Mouse (Mus musculus): Measurements from ENCODE around the gene Fcamr. TPM values are rescaled to one million over a fixed set of nuclear protein-coding genes. Genes with fewer than 3 reads are reported as not detected.

The Fcamr gene
- polyA plus RNA-seq, 1 experiment from 2014 or later = 0.17 TPM

GRCm38 (mm10) chr1:130811316-130811715 lies 10.6 kb downstream of the Fcamr start:
- 77% methylated on average over 17 of the region's 17 CpGs for WGBS
- no peak overlapping the region for H3K27ac ChIP-seq (ENCODE audit: low read depth, low read length)
- ATAC-seq = no peak

GRCm38 (mm10) chr1:130819737-130820136 lies 19.0 kb downstream of the Fcamr start:
- Histone ChIP-seq H3K4me3 (ENCODE audit: low read depth, low read length) (no peak overlapping the region), H3K9ac (ENCODE audit: low read depth, low read length) (no peak overlapping the region), H3K4me2 (replicated peaks; ENCODE audit: low read depth) (no peak overlapping the region), H3K27ac (ENCODE audit: low read depth, low read length) (0 out of 2 replicates have a peak overlapping the region, but pooled peaks have one; percentile 22), H3K4me1 (replicated peaks; ENCODE audit: control insufficient read depth, insufficient read depth, low read length) (0 out of 2 replicates have a peak, but pooled peaks cover 6% of the 10 kb centered on the region), H3K27me3 (replicated peaks; ENCODE audit: control insufficient read depth, insufficient read depth, low read length) (no peaks in the 10 kb centered on the region), H3K36me3 (ENCODE audit: control insufficient read depth, insufficient read depth) (no peaks in the 10 kb centered on the region), H3K9me3 (ENCODE audit: control insufficient read depth) (no peaks in the 10 kb centered on the region)
- no peak for ATAC-seq
- WGBS = 83% methylated on average over 1 of the region's 1 CpGs
- TF ChIP-seq CTCF (IDR thresholded peaks at IDR 0.05; ENCODE audit: low read depth) = no peak

More at GRCm38 (mm10) chr1:130811316-130811715, 10.6 kb downstream of the Fcamr start:
- no peak overlapping the region for H3K4me3 ChIP-seq (ENCODE audit: low read depth, low read length)
- no peak overlapping the region for H3K9ac ChIP-seq (ENCODE audit: low read depth, low read length)
- TF ChIP-seq CTCF (IDR thresholded peaks at IDR 0.05; ENCODE audit: low read depth) = no peak
- H3K9me3 ChIP-seq (ENCODE audit: control insufficient read depth) = no peaks in the 10 kb centered on the region
- H3K4me2 ChIP-seq (replicated peaks; ENCODE audit: low read depth) = no peak overlapping the region
- no peaks in the 10 kb centered on the region for H3K36me3 ChIP-seq (ENCODE audit: control insufficient read depth, insufficient read depth)
- H3K4me1 ChIP-seq (replicated peaks; ENCODE audit: control insufficient read depth, insufficient read depth, low read length) = no peaks in the 10 kb centered on the region
- H3K27me3 ChIP-seq (replicated peaks; ENCODE audit: control insufficient read depth, insufficient read depth, low read length) = no peaks in the 10 kb centered on the region

- Histone ChIP-seq H3K27ac (ENCODE audit: low read depth, low read length) (0 out of 2 replicates have a peak overlapping the region, but pooled peaks have one; percentile 22), H3K9ac (ENCODE audit: low read depth, low read length) (no peak overlapping the region), H3K36me3 (ENCODE audit: control insufficient read depth, insufficient read depth) (no peaks in the 10 kb centered on the region), H3K27me3 (replicated peaks; ENCODE audit: control insufficient read depth, insufficient read depth, low read length) (no peaks in the 10 kb centered on the region), H3K4me2 (replicated peaks; ENCODE audit: low read depth) (no peak overlapping the region), H3K4me3 (ENCODE audit: low read depth, low read length) (no peak overlapping the region), H3K4me1 (replicated peaks; ENCODE audit: control insufficient read depth, insufficient read depth, low read length) (0 out of 2 replicates have a peak, but pooled peaks cover 6% of the 10 kb centered on the region), H3K9me3 (ENCODE audit: control insufficient read depth) (no peaks in the 10 kb centered on the region)
- TF ChIP-seq CTCF (IDR thresholded peaks at IDR 0.05; ENCODE audit: low read depth) = no peak
- 47% methylated on average over 7 of the region's 7 CpGs for WGBS
- ATAC-seq = peak; percentile 89
Observed at GRCm38 (mm10) chr1:130820316-130821148, 19.8 kb downstream of the Fcamr start.

GRCm38 (mm10) chr1:130821149-130821471 lies 20.4 kb downstream of the Fcamr start:
- Histone ChIP-seq H3K27me3 (replicated peaks; ENCODE audit: control insufficient read depth, insufficient read depth, low read length) (no peaks in the 10 kb centered on the region), H3K27ac (ENCODE audit: low read depth, low read length) (peak overlapping the region; percentile 36; the same call in 1 of the 2 replicates), H3K36me3 (ENCODE audit: control insufficient read depth, insufficient read depth) (no peaks in the 10 kb centered on the region), H3K9me3 (ENCODE audit: control insufficient read depth) (no peaks in the 10 kb centered on the region), H3K4me2 (replicated peaks; ENCODE audit: low read depth) (no peak overlapping the region), H3K4me3 (ENCODE audit: low read depth, low read length) (no peak overlapping the region), H3K4me1 (replicated peaks; ENCODE audit: control insufficient read depth, insufficient read depth, low read length) (0 out of 2 replicates have a peak, but pooled peaks cover 9% of the 10 kb centered on the region), H3K9ac (ENCODE audit: low read depth, low read length) (no peak overlapping the region)
- WGBS = 60% methylated on average over 2 of the region's 2 CpGs
- no peak for TF ChIP-seq CTCF (IDR thresholded peaks at IDR 0.05; ENCODE audit: low read depth)
- ATAC-seq = no peak; the same call in 1 of the 2 replicates

- peak; percentile 32 for ATAC-seq
- H3K9me3 ChIP-seq (ENCODE audit: control insufficient read depth) = no peaks in the 10 kb centered on the region
Observed at GRCm38 (mm10) chr1:130821911-130822625, 21.4 kb downstream of the Fcamr start.

GRCm38 (mm10) chr1:130826448-130826847 lies 25.7 kb downstream of the Fcamr start, which contains the start of gene Pigr:
Pigr (plus strand) TSS chr1:130826684.
- peak within 1 kb of the TSS; percentile 40 for H3K4me2 ChIP-seq (replicated peaks; ENCODE audit: low read depth)
- no peak within 1 kb of the TSS for H3K27ac ChIP-seq (ENCODE audit: low read depth, low read length)
- 0 out of 2 replicates have a peak, but pooled peaks cover 10% of the 10 kb centered on the region for H3K4me1 ChIP-seq (replicated peaks; ENCODE audit: control insufficient read depth, insufficient read depth, low read length)
- no peak for TF ChIP-seq CTCF (IDR thresholded peaks at IDR 0.05; ENCODE audit: low read depth)
- H3K9ac ChIP-seq (ENCODE audit: low read depth, low read length) = no peak within 1 kb of the TSS
- H3K36me3 ChIP-seq (ENCODE audit: control insufficient read depth, insufficient read depth) = no peaks in the 10 kb centered on the region
- H3K9me3 ChIP-seq (ENCODE audit: control insufficient read depth) = no peaks in the 10 kb centered on the region
- no peaks in the 10 kb centered on the region for H3K27me3 ChIP-seq (replicated peaks; ENCODE audit: control insufficient read depth, insufficient read depth, low read length)
- peak; percentile 52 for ATAC-seq
- 66% methylated on average over 5 of the region's 5 CpGs for WGBS
- peak within 1 kb of the TSS; percentile 11; the same call in 1 of the 2 replicates for H3K4me3 ChIP-seq (ENCODE audit: low read depth, low read length)

More at GRCm38 (mm10) chr1:130821911-130822625, 21.4 kb downstream of the Fcamr start:
- Histone ChIP-seq H3K27ac (ENCODE audit: low read depth, low read length) (peak overlapping the region; percentile 36), H3K4me1 (replicated peaks; ENCODE audit: control insufficient read depth, insufficient read depth, low read length) (0 out of 2 replicates have a peak, but pooled peaks cover 10% of the 10 kb centered on the region), H3K4me2 (replicated peaks; ENCODE audit: low read depth) (no peak overlapping the region), H3K27me3 (replicated peaks; ENCODE audit: control insufficient read depth, insufficient read depth, low read length) (no peaks in the 10 kb centered on the region), H3K36me3 (ENCODE audit: control insufficient read depth, insufficient read depth) (no peaks in the 10 kb centered on the region), H3K4me3 (ENCODE audit: low read depth, low read length) (no peak overlapping the region), H3K9ac (ENCODE audit: low read depth, low read length) (no peak overlapping the region)
- no peak for TF ChIP-seq CTCF (IDR thresholded peaks at IDR 0.05; ENCODE audit: low read depth)
- WGBS = 28% methylated on average over 9 of the region's 9 CpGs
